Mouse (Mus musculus) MEL (cell line): ENCODE data around the gene Picalm. TPM values are rescaled to one million over a fixed set of nuclear protein-coding genes. Genes with fewer than 3 reads are reported as not detected.

Experiments
- DNase-seq: peaks from one replicate; pipeline ENCODE4 v3.0.0; 2011; ENCODE audit warnings: low read depth, low spot score
- H3K27ac ChIP-seq: 2 replicates; pipeline ENCODE4 v1.5.1; 2012; ENCODE audit warnings: low read depth, mild to moderate bottlenecking, control low read depth, low read length, moderate library complexity; ENCODE audit not compliant: control insufficient read depth
- H3K27me3 ChIP-seq, 2 experiments: fragments of 150-350 bp in 1 of 2; sonication (generic) in 1 of 2; 2 replicates each; pipeline ENCODE4 v1.6.1; 2012; ENCODE audit warnings: low read length in 2 of 2, mild to moderate bottlenecking in 2 of 2, improper control_type of control experiment in 1 of 2, moderate library complexity in 1 of 2; ENCODE audit not compliant: insufficient read depth in 2 of 2, control insufficient read depth in 1 of 2
- H3K36me3 ChIP-seq, 2 experiments: 2 replicates each; pipeline ENCODE4 v1.6.1; 2012 to 2014; ENCODE audit warnings: low read length in 2 of 2, improper control_type of control experiment in 1 of 2, inconsistent platforms in 1 of 2, mild to moderate bottlenecking in 1 of 2; ENCODE audit not compliant: insufficient read depth in 2 of 2, control insufficient read depth in 1 of 2
- H3K4me1 ChIP-seq, 2 experiments: fragments of 150-350 bp in 1 of 2; sonication (generic) in 1 of 2; 2 replicates each; pipeline ENCODE4 v1.6.1; 2012; ENCODE audit warnings: low read length in 2 of 2, improper control_type of control experiment in 1 of 2, mild to moderate bottlenecking in 1 of 2; ENCODE audit not compliant: insufficient read depth in 2 of 2, control insufficient read depth in 1 of 2
- H3K4me3 ChIP-seq, 2 experiments: fragments of 150-350 bp in 1 of 2; sonication (generic) in 1 of 2; 2 replicates each; pipeline ENCODE4 v1.5.1; 2012; ENCODE audit warnings: low read depth in 2 of 2, low read length in 2 of 2, mild to moderate bottlenecking in 2 of 2, moderate library complexity in 2 of 2, control low read depth in 1 of 2, improper control_type of control experiment in 1 of 2; ENCODE audit not compliant: control insufficient read depth in 1 of 2, insufficient read depth in 1 of 2
- H3K79me2 ChIP-seq: 2 replicates; pipeline ENCODE4 v1.6.1; 2012; ENCODE audit warnings: mild to moderate bottlenecking, low read length, moderate library complexity; ENCODE audit not compliant: control insufficient read depth, poor library complexity, insufficient read depth
- H3K9ac ChIP-seq: 2 replicates; pipeline ENCODE4 v1.6.1; 2012; ENCODE audit warnings: low read depth, mild to moderate bottlenecking, control low read depth, low read length, moderate library complexity; ENCODE audit not compliant: control insufficient read depth, poor library complexity, severe bottlenecking
- H3K9me3 ChIP-seq: fragments of 150-350 bp; sonication (generic); replicated peaks from 2 replicates; pipeline ENCODE4 v1.6.1; 2012; ENCODE audit warnings: mild to moderate bottlenecking, low read length, improper control_type of control experiment, moderate library complexity; ENCODE audit not compliant: insufficient read depth
- CHD2 ChIP-seq: IDR thresholded peaks from 2 replicates; pipeline ENCODE4 v1.6.1; 2011; ENCODE audit warnings: low read length, improper control_type of control experiment
- CTCF ChIP-seq, 3 experiments: IDR thresholded peaks in 2 of 3; conservative IDR thresholded peaks in 1 of 3; 2 replicates each; pipeline ENCODE4 v1.5.1; 2011 to 2012; ENCODE audit warnings: low read length in 3 of 3, low read depth in 2 of 3, mild to moderate bottlenecking in 2 of 3, improper control_type of control experiment in 1 of 3, inconsistent platforms in 1 of 3, mixed read lengths in 1 of 3, moderate library complexity in 1 of 3; ENCODE audit not compliant: control insufficient read depth in 1 of 3, insufficient read depth in 1 of 3, poor library complexity in 1 of 3, severe bottlenecking in 1 of 3
- E2F4 ChIP-seq: IDR thresholded peaks from 2 replicates; pipeline ENCODE4 v1.6.1; 2011; ENCODE audit warnings: low read depth, low read length, improper control_type of control experiment, borderline replicate concordance
- EP300 ChIP-seq, 2 experiments: IDR thresholded peaks; 2 replicates each; pipeline ENCODE4 v1.6.1; 2011; ENCODE audit warnings: improper control_type of control experiment in 2 of 2, low read length in 2 of 2, low read depth in 1 of 2, mild to moderate bottlenecking in 1 of 2
- ETS1 ChIP-seq: IDR thresholded peaks from 2 replicates; pipeline ENCODE4 v1.6.1; 2012; ENCODE audit warnings: low read depth, mild to moderate bottlenecking, inconsistent platforms, low read length, improper control_type of control experiment, moderate library complexity
- GABPA ChIP-seq: IDR thresholded peaks from 2 replicates; pipeline ENCODE4 v1.6.1; 2012; ENCODE audit warnings: low read depth, mild to moderate bottlenecking, inconsistent platforms, low read length, improper control_type of control experiment, moderate library complexity
- JUND ChIP-seq: IDR thresholded peaks from 2 replicates; pipeline ENCODE4 v1.6.1; 2011; ENCODE audit warnings: low read depth, mild to moderate bottlenecking, improper control_type of control experiment, low read length
- KAT2A ChIP-seq: conservative IDR thresholded peaks from 2 replicates; pipeline ENCODE4 v1.6.1; 2012; ENCODE audit warnings: low read depth, low read length, improper control_type of control experiment, inconsistent platforms
- MAX ChIP-seq: IDR thresholded peaks from 2 replicates; pipeline ENCODE4 v1.6.1; 2011; ENCODE audit warnings: low read length, improper control_type of control experiment
- NELFE ChIP-seq: IDR thresholded peaks from 2 replicates; pipeline ENCODE4 v1.6.1; 2011; ENCODE audit warnings: low read depth, low read length, improper control_type of control experiment
- NRF1 ChIP-seq: IDR thresholded peaks from 2 replicates; pipeline ENCODE4 v1.6.1; 2014; ENCODE audit warnings: low read depth, mild to moderate bottlenecking, inconsistent platforms, low read length, improper control_type of control experiment, moderate library complexity; ENCODE audit not compliant: poor library complexity, insufficient read depth, severe bottlenecking
- POLR2A ChIP-seq, 2 experiments: IDR thresholded peaks; 2 replicates each; pipeline ENCODE4 v1.6.1; 2011 to 2012; ENCODE audit warnings: low read length in 2 of 2, mild to moderate bottlenecking in 2 of 2, control low read depth in 1 of 2, improper control_type of control experiment in 1 of 2, low read depth in 1 of 2, moderate library complexity in 1 of 2; ENCODE audit not compliant: control insufficient read depth in 1 of 2, insufficient read depth in 1 of 2, poor library complexity in 1 of 2
- POLR2AphosphoS5 ChIP-seq: IDR thresholded peaks from 2 replicates; pipeline ENCODE4 v1.6.1; 2012; ENCODE audit warnings: low read depth, borderline replicate concordance, mild to moderate bottlenecking, inconsistent platforms, low read length, moderate library complexity, mixed read lengths
- SIN3A ChIP-seq: IDR thresholded peaks from 2 replicates; pipeline ENCODE4 v1.6.1; 2012; ENCODE audit warnings: low read length, improper control_type of control experiment, inconsistent platforms
- SMC3 ChIP-seq: IDR thresholded peaks from 2 replicates; pipeline ENCODE4 v1.6.1; 2011; ENCODE audit warnings: low read depth, low read length, improper control_type of control experiment
- TBP ChIP-seq: IDR thresholded peaks from 2 replicates; pipeline ENCODE4 v1.8.0; 2011; ENCODE audit warnings: low read depth, low read length, improper control_type of control experiment
- TCF12 ChIP-seq: IDR thresholded peaks from 2 replicates; pipeline ENCODE4 v1.6.1; 2014; ENCODE audit warnings: low read depth, mild to moderate bottlenecking, inconsistent platforms, low read length, improper control_type of control experiment, moderate library complexity
- UBTF ChIP-seq: IDR thresholded peaks from 2 replicates; pipeline ENCODE4 v1.6.1; 2012; ENCODE audit warnings: low read depth, mild to moderate bottlenecking, inconsistent platforms, low read length, improper control_type of control experiment, moderate library complexity, borderline replicate concordance; ENCODE audit not compliant: insufficient read depth
- USF2 ChIP-seq, 2 experiments: IDR thresholded peaks; 2 replicates each; pipeline ENCODE4 v1.6.1; 2011 to 2012; ENCODE audit warnings: improper control_type of control experiment in 2 of 2, low read length in 2 of 2, borderline replicate concordance in 1 of 2, inconsistent platforms in 1 of 2, low read depth in 1 of 2, mild to moderate bottlenecking in 1 of 2; ENCODE audit not compliant: insufficient read depth in 1 of 2
- ZKSCAN1 ChIP-seq: IDR thresholded peaks from 2 replicates; pipeline ENCODE4 v1.6.1; 2012; ENCODE audit warnings: low read depth, mild to moderate bottlenecking, inconsistent platforms, low read length, improper control_type of control experiment, moderate library complexity
- ZMIZ1 ChIP-seq: IDR thresholded peaks from 2 replicates; pipeline ENCODE4 v1.6.1; 2012; ENCODE audit warnings: low read depth, mild to moderate bottlenecking, inconsistent platforms, low read length, improper control_type of control experiment, moderate library complexity
- ZNF384 ChIP-seq: IDR thresholded peaks from 2 replicates; pipeline ENCODE4 v1.6.1; 2012; ENCODE audit warnings: low read depth, mild to moderate bottlenecking, inconsistent platforms, low read length, improper control_type of control experiment
- polyA plus RNA-seq, 2 experiments: library from polyadenylated mRNA; stranded (reverse) in 1 of 2; unstranded in 1 of 2; fragments of >175 nt in 1 of 2; fragments of >200 nt in 1 of 2; gene quantifications; 2 replicates each; pipeline versions ENCODE4 v1.2.1 to v1.2.4; 2012; ENCODE audit warnings: low replicate concordance in 2 of 2, low read depth in 1 of 2; ENCODE audit not compliant: insufficient read length in 2 of 2, insufficient read depth in 1 of 2, missing spikeins in 1 of 2
- total RNA-seq: library from RNA; depleted of rRNA; stranded (reverse); fragments of 300-350 nt; gene quantifications from 2 replicates; pipeline ENCODE4 v1.2.3, GENCODE M21; 2012

The Picalm gene
- total and polyA plus RNA-seq, 3 experiments, result 53.4 to 78.9 (median 74.9) TPM

DNA sequence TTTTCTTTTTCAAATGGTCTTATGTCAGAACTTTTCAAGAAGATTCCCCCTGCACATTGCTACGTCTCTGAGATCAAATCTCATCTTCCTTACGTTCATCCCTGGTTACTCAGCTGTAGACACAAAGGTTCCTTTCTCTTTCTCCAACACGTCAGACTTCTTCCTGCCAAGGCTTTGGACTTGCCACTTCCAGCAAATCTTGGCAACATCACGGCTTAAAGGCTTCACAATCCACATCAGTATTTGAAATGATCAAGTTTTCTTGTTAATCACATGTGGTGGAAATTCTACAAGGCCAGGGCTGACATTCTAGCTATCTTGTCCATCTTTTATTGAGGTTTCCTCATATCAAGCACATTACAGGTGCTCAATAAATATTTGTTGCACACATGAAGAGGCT is 39.0 kb upstream of the Picalm start:
- H3K27me3 ChIP-seq, result peaks cover 0 to 5% of the 10 kb centered on the region in 2 experiments

DNA sequence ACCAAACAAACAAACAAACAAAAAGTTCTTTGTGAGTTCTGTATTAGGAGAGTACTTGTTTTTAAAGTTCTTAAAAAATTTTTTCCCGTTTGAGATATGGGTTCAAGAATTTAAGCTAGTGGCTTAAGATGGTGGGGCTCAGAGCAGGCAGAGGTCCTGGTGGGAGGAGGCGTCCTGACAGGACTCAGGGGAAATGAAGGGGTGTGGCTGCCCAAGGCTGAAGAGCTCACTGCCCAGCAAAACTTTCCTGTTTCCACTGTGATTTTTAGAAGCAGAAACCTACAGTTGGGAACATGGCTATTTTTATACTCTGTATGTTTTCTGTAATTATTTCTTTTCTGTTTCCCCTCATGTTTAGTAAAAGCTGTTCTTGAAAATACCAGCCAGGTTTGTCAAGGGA is 38.3 kb upstream of the Picalm start:
- H3K27ac ChIP-seq, result no peak overlapping the region
- no peaks in the 10 kb centered on the region for H3K36me3 ChIP-seq
- DNase-seq, result no peak
- no peaks in the 10 kb centered on the region for H3K79me2 ChIP-seq
- no peak for TF ChIP-seq GABPA
- TF ChIP-seq TBP, result no peak
- TF ChIP-seq CHD2, result no peak
- no peak for TF ChIP-seq KAT2A
- no peak for TF ChIP-seq UBTF
- TF ChIP-seq SIN3A, result no peak
- no peak for TF ChIP-seq CTCF (IDR thresholded peaks at IDR 0.05 in 2 of 3, conservative IDR thresholded peaks at IDR 0.05 in 1 of 3; ENCODE audit: control insufficient read depth in 1 of 3, insufficient read depth in 1 of 3, low read depth in 2 of 3, low read length in 3 of 3, poor library complexity in 1 of 3, severe bottlenecking in 1 of 3)
- TF ChIP-seq ZMIZ1, result no peak
- TF ChIP-seq MAX, result no peak
- no peak for TF ChIP-seq NRF1
- TF ChIP-seq E2F4, result no peak
- TF ChIP-seq TCF12, result no peak
- H3K9me3 ChIP-seq, result no peaks in the 10 kb centered on the region
- no peaks in the 10 kb centered on the region for H3K4me1 ChIP-seq
- H3K27me3 ChIP-seq, result peaks cover 0 to 5% of the 10 kb centered on the region in 2 experiments
- H3K4me3 ChIP-seq, result no peak overlapping the region
- no peak overlapping the region for H3K9ac ChIP-seq

More for the DNA sequence above, 39.0 kb upstream of the Picalm start:
- Histone ChIP-seq H3K4me1 (no peaks in the 10 kb centered on the region), H3K27ac (no peak overlapping the region), H3K9me3 (no peaks in the 10 kb centered on the region), H3K36me3 (no peaks in the 10 kb centered on the region), H3K9ac (no peak overlapping the region), H3K4me3 (no peak overlapping the region), H3K79me2 (no peaks in the 10 kb centered on the region)
- no peak for TF ChIP-seq POLR2A (IDR thresholded peaks at IDR 0.05; ENCODE audit: control insufficient read depth in 1 of 2, insufficient read depth in 1 of 2, low read depth in 1 of 2, low read length in 2 of 2, poor library complexity in 1 of 2)
- no peak for DNase-seq

DNA sequence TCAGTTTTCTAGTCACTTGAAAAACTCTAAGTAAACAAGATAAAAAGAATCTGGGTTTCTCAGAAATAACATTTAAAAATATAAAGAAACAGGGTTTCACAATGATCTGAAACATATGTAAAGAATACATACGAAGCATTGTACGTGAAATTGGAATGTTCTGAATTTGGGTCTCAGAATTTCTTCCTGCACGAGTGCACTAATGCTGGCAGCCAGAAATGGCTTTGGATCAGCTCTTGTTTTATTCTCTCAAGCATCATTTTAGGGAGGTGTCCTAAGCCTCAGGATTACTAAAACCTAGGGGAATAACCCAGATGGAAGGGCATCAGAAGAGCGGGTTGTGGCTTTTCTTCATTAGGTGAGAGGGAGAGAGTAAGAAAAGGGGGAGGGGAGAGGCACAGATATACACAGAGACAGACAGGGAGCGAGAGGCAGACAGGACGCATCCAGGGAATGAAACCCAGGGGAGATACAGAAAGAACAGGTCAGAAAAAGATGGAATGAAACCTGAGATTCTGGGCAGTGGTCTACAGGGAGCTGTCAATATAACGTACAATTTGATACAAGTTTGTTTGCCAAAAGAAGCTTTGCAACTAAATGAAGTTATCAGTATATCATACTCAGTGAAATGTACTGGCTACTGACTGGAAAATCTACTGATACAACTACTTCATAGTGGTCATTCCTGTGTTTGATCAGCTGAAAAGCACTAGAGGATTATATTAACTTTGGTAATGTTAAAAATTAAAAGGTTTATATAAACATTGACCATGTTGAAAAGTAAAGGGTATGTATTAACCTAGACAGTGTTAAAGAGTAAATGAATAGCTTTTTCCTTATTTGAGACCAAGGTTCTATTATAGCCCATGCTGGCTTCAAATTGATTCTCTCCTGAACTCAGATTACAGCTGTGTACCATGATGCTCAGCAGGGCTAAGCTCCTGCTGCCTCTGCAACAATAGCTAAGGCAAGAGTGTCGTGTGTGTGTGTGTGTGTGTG is 37.3 kb upstream of the Picalm start:
- Histone ChIP-seq H3K4me1 (peaks cover 0 to 1% of the 10 kb centered on the region in 2 experiments; a peak in 1 of 4 replicates), H3K27ac (no peak overlapping the region), H3K27me3 (peaks cover 0 to 5% of the 10 kb centered on the region in 2 experiments), H3K36me3 (peaks cover 0 to 3% of the 10 kb centered on the region in 2 experiments; a peak in 2 of 4 replicates), H3K9ac (no peak overlapping the region), H3K9me3 (no peaks in the 10 kb centered on the region), H3K4me3 (no peak overlapping the region), H3K79me2 (no peaks in the 10 kb centered on the region)
- no peak for DNase-seq
- TF ChIP-seq SMC3 (no peak), TBP (no peak), ZNF384 (no peak), USF2 (IDR thresholded peaks at IDR 0.05; ENCODE audit: borderline replicate concordance in 1 of 2, insufficient read depth in 1 of 2, low read depth in 1 of 2, low read length in 2 of 2) (no peak), CTCF (IDR thresholded peaks at IDR 0.05 in 2 of 3, conservative IDR thresholded peaks at IDR 0.05 in 1 of 3; ENCODE audit: control insufficient read depth in 1 of 3, insufficient read depth in 1 of 3, low read depth in 2 of 3, low read length in 3 of 3, poor library complexity in 1 of 3, severe bottlenecking in 1 of 3) (no peak), ZKSCAN1 (no peak), POLR2AphosphoS5 (no peak), JUND (no peak), NELFE (no peak), KAT2A (no peak), EP300 (IDR thresholded peaks at IDR 0.05; ENCODE audit: low read depth in 1 of 2, low read length in 2 of 2) (no peak), ETS1 (no peak), GABPA (no peak)
